Mouse (Mus musculus): ENCODE measurements around the gene Napsa. TPM values are rescaled to one million over a fixed set of nuclear protein-coding genes. Genes with fewer than 3 reads are reported as not detected.

Gene Napsa
- polyA plus RNA-seq, 1 experiment from 2014 or later, result 1.1 TPM

- Histone ChIP-seq H3K4me3 (replicated peaks) (no peak overlapping the region), H3K9ac (replicated peaks) (no peak overlapping the region), H3K36me3 (no peaks in the 10 kb centered on the region), H3K4me2 (no peak overlapping the region), H3K27ac (replicated peaks) (no peak overlapping the region), H3K4me1 (no peaks in the 10 kb centered on the region), H3K27me3 (replicated peaks) (0 out of 2 replicates have a peak, but pooled peaks cover 3% of the 10 kb centered on the region), H3K9me3 (replicated peaks) (no peaks in the 10 kb centered on the region)
- 38% methylated on average over 18 of the region's 18 CpGs for WGBS
- no peak for ATAC-seq (ENCODE audit: low FRiP score)
Observed at GRCm38 (mm10) chr7:44623714-44624542, 51.7 kb downstream of the Napsa start.

- Histone ChIP-seq H3K9ac (replicated peaks) (no peak overlapping the region), H3K4me2 (no peak overlapping the region), H3K36me3 (no peaks in the 10 kb centered on the region), H3K9me3 (replicated peaks) (no peaks in the 10 kb centered on the region), H3K27ac (replicated peaks) (no peak overlapping the region), H3K4me3 (replicated peaks) (no peak overlapping the region), H3K4me1 (no peaks in the 10 kb centered on the region), H3K27me3 (replicated peaks) (0 out of 2 replicates have a peak, but pooled peaks cover 3% of the 10 kb centered on the region)
- WGBS, result 81% methylated on average over 3 of the region's 3 CpGs
- ATAC-seq (ENCODE audit: low FRiP score), result no peak
Observed at GRCm38 (mm10) chr7:44624543-44624826, 52.3 kb downstream of the Napsa start.

DNA sequence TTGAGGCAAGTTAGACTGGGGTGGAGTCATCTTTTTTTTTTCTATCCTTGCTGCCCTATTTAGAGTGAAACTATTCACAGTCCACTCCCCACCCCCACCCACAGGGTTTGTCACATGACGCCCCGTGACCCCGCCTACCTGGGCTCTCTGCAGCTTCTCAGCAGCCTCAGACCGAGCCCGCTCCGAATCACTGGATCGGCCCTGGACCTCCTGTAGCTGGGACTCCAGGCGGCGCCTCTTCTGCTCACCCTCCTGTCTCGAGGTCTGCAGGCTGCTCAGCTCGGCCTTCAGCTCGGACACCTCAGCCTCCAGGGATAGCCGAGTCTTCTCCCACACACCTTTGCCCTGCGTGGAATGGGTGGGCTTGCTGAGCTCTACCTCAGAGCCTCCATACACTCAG, 52.6 kb downstream of the Napsa start:
- H3K9me3 ChIP-seq (replicated peaks), result no peaks in the 10 kb centered on the region
- H3K27ac ChIP-seq (replicated peaks), result no peak overlapping the region
- no peak overlapping the region for H3K9ac ChIP-seq (replicated peaks)
- WGBS, result 67% methylated on average over 14 of the region's 14 CpGs
- H3K36me3 ChIP-seq, result no peaks in the 10 kb centered on the region
- no peaks in the 10 kb centered on the region for H3K4me1 ChIP-seq
- H3K4me2 ChIP-seq, result no peak overlapping the region
- no peak overlapping the region for H3K4me3 ChIP-seq (replicated peaks)
- H3K27me3 ChIP-seq (replicated peaks), result 0 out of 2 replicates have a peak, but pooled peaks cover 3% of the 10 kb centered on the region
- ATAC-seq (ENCODE audit: low FRiP score), result no peak

DNA sequence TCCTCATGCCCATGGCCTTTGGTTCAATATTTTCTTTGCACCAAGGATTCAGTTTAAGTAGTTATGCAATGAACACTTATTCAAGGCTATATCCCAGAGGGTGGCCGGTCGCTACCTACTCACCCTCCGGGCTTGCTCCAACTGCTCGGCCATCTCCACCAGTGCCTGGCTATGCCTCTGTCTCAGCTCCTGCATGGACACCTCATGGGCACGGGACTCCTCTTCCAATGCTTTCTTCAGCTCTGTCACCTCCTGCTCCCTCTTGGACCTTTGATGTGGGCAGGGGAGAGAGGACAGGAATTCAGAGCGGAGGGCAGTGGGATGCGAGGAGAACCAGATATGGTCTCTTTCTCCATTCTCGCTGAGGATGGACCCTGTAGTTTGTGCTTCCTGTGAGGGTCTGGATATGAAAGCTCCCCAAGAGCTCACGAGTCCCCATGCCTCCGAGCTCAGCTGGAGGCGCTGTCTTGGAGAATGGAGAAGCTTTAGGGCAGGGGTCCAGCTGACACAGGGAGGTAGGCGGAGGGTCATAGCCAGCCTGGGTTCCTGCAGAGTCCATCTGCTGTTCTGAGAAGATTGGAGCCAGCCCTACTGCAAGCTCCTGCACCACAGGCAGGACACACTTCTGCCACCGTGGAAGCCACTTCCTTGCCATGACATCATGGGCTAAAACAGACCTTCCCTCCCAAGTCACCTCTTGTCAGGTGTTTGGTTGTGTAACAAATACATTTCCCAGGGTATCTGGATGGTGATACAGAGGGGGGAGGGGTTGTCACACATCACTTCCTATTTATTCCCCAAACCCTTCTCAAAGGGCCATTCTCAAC, 53.3 kb downstream of the Napsa start:
- Histone ChIP-seq H3K9me3 (replicated peaks) (no peaks in the 10 kb centered on the region), H3K4me1 (no peaks in the 10 kb centered on the region), H3K27ac (replicated peaks) (no peak overlapping the region), H3K9ac (replicated peaks) (no peak overlapping the region), H3K4me3 (replicated peaks) (no peak overlapping the region), H3K27me3 (replicated peaks) (0 out of 2 replicates have a peak, but pooled peaks cover 3% of the 10 kb centered on the region), H3K4me2 (no peak overlapping the region), H3K36me3 (no peaks in the 10 kb centered on the region)
- no peak for ATAC-seq (ENCODE audit: low FRiP score)
- whole genome bisulfite sequencing, result 91% methylated on average over 13 of the region's 13 CpGs

DNA sequence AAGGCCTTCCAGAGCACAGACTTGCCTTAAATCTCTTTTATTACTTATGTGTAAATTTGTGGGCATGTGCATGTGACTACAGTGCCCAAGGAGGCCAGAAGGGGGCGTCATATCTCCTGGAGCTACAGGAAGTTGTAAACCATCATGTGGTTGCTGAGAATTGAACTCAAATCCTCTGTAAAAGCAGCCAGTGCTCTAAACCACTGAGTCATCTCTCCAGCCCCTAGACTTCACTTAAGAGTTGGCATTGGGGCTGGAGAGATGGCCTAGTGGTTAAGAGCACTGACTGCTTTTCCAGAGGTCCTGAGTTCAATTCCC, 53.8 kb downstream of the Napsa start:
- H3K27me3 ChIP-seq (replicated peaks), result 0 out of 2 replicates have a peak, but pooled peaks cover 3% of the 10 kb centered on the region
- no peaks in the 10 kb centered on the region for H3K36me3 ChIP-seq
- no peak overlapping the region for H3K4me2 ChIP-seq
- H3K4me1 ChIP-seq, result no peaks in the 10 kb centered on the region
- no peaks in the 10 kb centered on the region for H3K9me3 ChIP-seq (replicated peaks)
- no peak overlapping the region for H3K27ac ChIP-seq (replicated peaks)
- no peak for ATAC-seq (ENCODE audit: low FRiP score)
- H3K4me3 ChIP-seq (replicated peaks), result no peak overlapping the region
- WGBS, result 81% methylated on average over 1 of the region's 1 CpGs
- H3K9ac ChIP-seq (replicated peaks), result no peak overlapping the region

DNA sequence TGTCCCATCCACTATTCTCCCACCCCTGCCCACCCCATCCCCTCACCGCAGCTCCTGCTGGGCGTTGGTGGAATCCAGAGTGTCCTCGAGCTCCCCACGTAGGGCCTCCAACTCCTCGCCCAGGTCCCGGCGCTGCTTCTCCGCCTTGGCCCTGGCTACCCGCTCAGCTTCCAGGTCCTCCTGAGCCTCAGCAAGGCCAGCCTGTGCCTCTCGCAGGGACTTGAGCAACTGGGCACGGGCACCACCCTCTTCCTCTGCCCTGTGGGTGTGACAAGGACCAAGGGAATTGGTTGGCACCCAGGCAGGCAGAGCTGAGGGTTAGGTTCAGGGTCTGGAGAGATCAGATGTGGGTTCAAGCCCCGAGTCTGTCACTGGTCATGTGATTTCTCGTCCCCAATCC, 54.8 kb downstream of the Napsa start:
- H3K27me3 ChIP-seq (replicated peaks), result 0 out of 2 replicates have a peak, but pooled peaks cover 3% of the 10 kb centered on the region
- H3K9me3 ChIP-seq (replicated peaks), result no peaks in the 10 kb centered on the region
- no peak overlapping the region for H3K4me3 ChIP-seq (replicated peaks)
- H3K36me3 ChIP-seq, result no peaks in the 10 kb centered on the region
- ATAC-seq (ENCODE audit: low FRiP score), result no peak
- H3K9ac ChIP-seq (replicated peaks), result no peak overlapping the region
- no peak overlapping the region for H3K4me2 ChIP-seq
- WGBS, result 87% methylated on average over 13 of the region's 13 CpGs
- H3K4me1 ChIP-seq, result no peaks in the 10 kb centered on the region
- no peak overlapping the region for H3K27ac ChIP-seq (replicated peaks)

GRCm38 (mm10) chr7:44628402-44629034, 56.3 kb downstream of the Napsa start:
- WGBS, result 87% methylated on average over 15 of the region's 15 CpGs
- no peak overlapping the region for H3K9ac ChIP-seq (replicated peaks)
- H3K27ac ChIP-seq (replicated peaks), result no peak overlapping the region
- H3K4me2 ChIP-seq, result no peak overlapping the region
- ATAC-seq (ENCODE audit: low FRiP score), result no peak
- H3K9me3 ChIP-seq (replicated peaks), result no peaks in the 10 kb centered on the region
- H3K4me1 ChIP-seq, result no peaks in the 10 kb centered on the region
- H3K4me3 ChIP-seq (replicated peaks), result no peak overlapping the region
- no peaks in the 10 kb centered on the region for H3K36me3 ChIP-seq
- peaks cover 10% of the 10 kb centered on the region for H3K27me3 ChIP-seq (replicated peaks)

- Histone ChIP-seq H3K9me3 (replicated peaks) (no peaks in the 10 kb centered on the region), H3K36me3 (no peaks in the 10 kb centered on the region), H3K4me1 (no peaks in the 10 kb centered on the region), H3K27me3 (replicated peaks) (peaks cover 7% of the 10 kb centered on the region), H3K4me3 (replicated peaks) (no peak overlapping the region), H3K9ac (replicated peaks) (no peak overlapping the region), H3K27ac (replicated peaks) (no peak overlapping the region), H3K4me2 (no peak overlapping the region)
- ATAC-seq (ENCODE audit: low FRiP score), result no peak
- 80% methylated on average over 13 of the region's 13 CpGs for WGBS
Observed at GRCm38 (mm10) chr7:44630437-44630836, 58.3 kb downstream of the Napsa start.

DNA sequence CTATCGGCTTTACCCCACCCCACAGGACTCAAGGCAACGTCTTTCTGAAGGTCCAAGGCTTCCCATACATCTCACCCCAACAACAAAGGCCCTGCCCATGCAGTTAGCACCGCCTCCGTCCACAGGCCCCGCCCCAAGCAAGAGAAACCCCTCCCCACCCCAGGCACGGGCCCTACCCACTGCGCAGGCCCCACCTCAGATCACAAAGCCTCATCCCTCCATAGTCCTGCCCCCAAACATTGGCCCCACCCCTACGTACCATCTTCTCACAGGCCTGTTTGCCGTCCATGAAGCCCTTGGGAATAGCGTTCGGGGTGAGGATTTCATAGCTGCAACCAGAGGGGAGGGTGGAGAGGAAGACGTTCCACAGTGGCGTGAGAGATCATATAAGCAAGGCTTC, 60.5 kb downstream of the Napsa start:
- Histone ChIP-seq H3K4me1 (no peaks in the 10 kb centered on the region), H3K27me3 (replicated peaks) (peaks cover 9% of the 10 kb centered on the region), H3K4me3 (replicated peaks) (no peak overlapping the region), H3K4me2 (no peak overlapping the region), H3K36me3 (no peaks in the 10 kb centered on the region), H3K27ac (replicated peaks) (no peak overlapping the region), H3K9me3 (replicated peaks) (no peaks in the 10 kb centered on the region), H3K9ac (replicated peaks) (no peak overlapping the region)
- 30% methylated on average over 13 of the region's 13 CpGs for WGBS
- ATAC-seq (ENCODE audit: low FRiP score), result no peak

GRCm38 (mm10) chr7:44633407-44633806, 61.2 kb downstream of the Napsa start:
- H3K4me1 ChIP-seq, result no peaks in the 10 kb centered on the region
- no peak overlapping the region for H3K4me2 ChIP-seq
- no peak overlapping the region for H3K4me3 ChIP-seq (replicated peaks)
- no peak overlapping the region for H3K27ac ChIP-seq (replicated peaks)
- H3K9ac ChIP-seq (replicated peaks), result no peak overlapping the region
- 15% methylated on average over 15 of the region's 15 CpGs for WGBS
- H3K9me3 ChIP-seq (replicated peaks), result no peaks in the 10 kb centered on the region
- peaks cover 15% of the 10 kb centered on the region for H3K27me3 ChIP-seq (replicated peaks)
- ATAC-seq (ENCODE audit: low FRiP score), result no peak
- H3K36me3 ChIP-seq, result no peaks in the 10 kb centered on the region

All from neural tube, embryonic 15.5 days (tissue).